Comparison of ENCODE assay signal across 34 mouse cellular contexts in the genomic region with DNA sequence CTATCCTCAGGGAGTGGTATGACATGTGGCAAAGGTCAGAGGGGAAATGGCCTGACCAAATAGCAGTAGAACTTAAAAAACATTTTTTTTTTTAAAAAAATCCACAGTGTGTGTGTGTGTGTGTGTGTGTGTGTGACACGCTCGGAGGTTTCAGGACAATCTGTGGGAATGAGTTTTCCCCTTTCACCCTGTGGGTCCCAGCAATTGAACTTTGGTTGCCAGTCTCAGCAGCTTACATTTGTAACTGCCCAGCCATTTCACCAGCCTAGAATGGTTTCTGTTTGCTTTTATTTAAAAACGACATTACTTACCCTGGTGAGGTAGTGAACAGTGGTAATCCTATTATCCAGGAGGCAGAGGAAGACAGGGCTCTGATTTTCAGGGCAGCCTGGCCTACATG.
"Had no signal": no experiment of that assay in that cellular context is flagged by ENCODE, and none has a peak within 500 bp of the region (broad histone marks: within the 10 kb centered on the region; RNA-seq: fewer than 3 reads in every experiment).

No protein-coding gene starts in this region.

- H3K4me3 ChIP-seq: heart, embryonic 12.5 days; heart, embryonic 13.5 days; heart, embryonic 15.5 days; hindbrain, embryonic 10.5 days; hindbrain, embryonic 12.5 days; hindbrain, embryonic 13.5 days; hindbrain, embryonic 15.5 days; intestine, embryonic 15.5 days; kidney, embryonic 15.5 days; layer of hippocampus, adult 2 months; left cerebral cortex, adult 2 months had no signal

- ATAC-seq: hindbrain, embryonic 16.5 days; hindbrain, postnatal 0 days; inflammation-experienced regulatory T-cells, adult 6 months; intestine, postnatal 0 days had no signal

- H3K9me3 ChIP-seq: heart, embryonic 12.5 days; heart, embryonic 13.5 days; heart, embryonic 15.5 days; hindbrain, embryonic 10.5 days; hindbrain, embryonic 12.5 days; hindbrain, embryonic 13.5 days; hindbrain, embryonic 15.5 days; intestine, embryonic 15.5 days; kidney, embryonic 15.5 days had no signal

- DNase-seq: heart, postnatal 10 days; heart, postnatal 14 days; heart, postnatal 36 days; heart, postnatal 4 days; kidney, adult 11 months; kidney, adult 18-20 months; kidney, adult 2 months; kidney, adult 8-10 months; kidney, adult 9 months; kidney, postnatal 10 days; kidney, postnatal 14 days; kidney, postnatal 25 days; kidney, postnatal 36 days; kidney, postnatal 4 days; layer of hippocampus, adult 9-11 months; layer of hippocampus, postnatal 36 days had no signal

- H3K9ac ChIP-seq: heart, embryonic 12.5 days; heart, embryonic 13.5 days; heart, embryonic 15.5 days; hindbrain, embryonic 12.5 days; hindbrain, embryonic 13.5 days; hindbrain, embryonic 14.5 days; hindbrain, embryonic 15.5 days; intestine, embryonic 15.5 days; kidney, embryonic 15.5 days had no signal

- H3K27me3 ChIP-seq: heart, embryonic 12.5 days; heart, embryonic 13.5 days; heart, embryonic 15.5 days; hindbrain, embryonic 12.5 days; hindbrain, embryonic 13.5 days; hindbrain, embryonic 15.5 days; intestine, embryonic 15.5 days; kidney, embryonic 15.5 days had no signal

- H3K4me1 ChIP-seq: hindbrain, embryonic 15.5 days; kidney, embryonic 15.5 days had no signal

- H3K36me3 ChIP-seq: heart, embryonic 12.5 days; heart, embryonic 13.5 days; heart, embryonic 15.5 days; hindbrain, embryonic 10.5 days; hindbrain, embryonic 12.5 days; hindbrain, embryonic 13.5 days; hindbrain, embryonic 15.5 days; intestine, embryonic 15.5 days; kidney, embryonic 15.5 days had no signal

- H3K4me2 ChIP-seq: heart, embryonic 11.5 days; heart, embryonic 12.5 days; heart, embryonic 13.5 days; heart, embryonic 15.5 days; hindbrain, embryonic 12.5 days; hindbrain, embryonic 13.5 days; hindbrain, embryonic 14.5 days; hindbrain, embryonic 15.5 days; intestine, embryonic 15.5 days; kidney, embryonic 15.5 days had no signal

- H3K27ac ChIP-seq: heart, embryonic 13.5 days; heart, embryonic 15.5 days; hindbrain, embryonic 10.5 days; hindbrain, embryonic 12.5 days; hindbrain, embryonic 13.5 days; hindbrain, embryonic 14.5 days; hindbrain, embryonic 15.5 days; hindbrain, postnatal 0 days; intestine, embryonic 15.5 days; kidney, embryonic 15.5 days; kidney, postnatal 0 days; layer of hippocampus, adult 2 months; left cerebral cortex, adult 2 months had no signal
